Mouse (Mus musculus): ENCODE results near the gene Hist1h2ao. TPM values are rescaled to one million over a fixed set of nuclear protein-coding genes. Genes with fewer than 3 reads are reported as not detected.

Hist1h2ao gene
- polyA plus RNA-seq, 1 experiment from 2014 or later = not detected

GRCm38 (mm10) chr13:21855698-21856162 lies 45.5 kb downstream of the Hist1h2ao start:
- no peaks in the 10 kb centered on the region for H3K4me1 ChIP-seq (ENCODE audit: control insufficient read depth, insufficient read depth, low read length)
- no peaks in the 10 kb centered on the region for H3K27me3 ChIP-seq (replicated peaks; ENCODE audit: control insufficient read depth, insufficient read depth, low read length)
- no peaks in the 10 kb centered on the region for H3K36me3 ChIP-seq (ENCODE audit: control insufficient read depth, insufficient read depth, low read length)
- DNase-seq (ENCODE audit: low spot score) (peak; percentile 72), ATAC-seq (ENCODE audit: low read depth) (peak; percentile 53; the same call in 1 of the 2 replicates)
- peak overlapping the region; percentile 59 for H3K4me2 ChIP-seq (ENCODE audit: low read depth, low read length)
- H3K9ac ChIP-seq (ENCODE audit: low read depth, low read length) = peak overlapping the region; percentile 55
- H3K9me3 ChIP-seq (ENCODE audit: control insufficient read depth, low read length) = no peaks in the 10 kb centered on the region
- H3K27ac ChIP-seq (replicated peaks; ENCODE audit: low read depth, low read length) = no peak overlapping the region
- 3% methylated on average over 15 of the region's 15 CpGs for WGBS
- peak overlapping the region; percentile 44 for H3K4me3 ChIP-seq (ENCODE audit: low read depth, low read length)

Small RNAs within 50 kb of the gene (microRNA-seq; reads per million reads assigned to microRNA genes)
- gene Gm19658 (ENCODE audit: borderline number of aligned reads) (not detected), gene Gm44346 (ENCODE audit: borderline number of aligned reads) (not detected), gene Gm44466 (ENCODE audit: borderline number of aligned reads) (not detected)

Other genes starting within 250 kb of the Hist1h2ao start
- not detected in 2 replicates for gene Olfr1364, start 228.7 kb upstream of the Hist1h2ao start, polyA plus RNA-seq (2014; fragmentation: Nextera tagmentation; extraction: Ambion mirVana)
- gene Olfr1362, start 196.4 kb upstream of the Hist1h2ao start, polyA plus RNA-seq (2014; fragmentation: Nextera tagmentation; extraction: Ambion mirVana) = not detected in 2 replicates
- not detected in 2 replicates for gene Olfr11, start 167.9 kb upstream of the Hist1h2ao start, polyA plus RNA-seq (2014; fragmentation: Nextera tagmentation; extraction: Ambion mirVana)
- 0.12 and 0.25 TPM in 2 replicates for gene Olfr1361, start 147.1 kb upstream of the Hist1h2ao start, polyA plus RNA-seq (2014; fragmentation: Nextera tagmentation; extraction: Ambion mirVana)
- not detected in 2 replicates for gene Olfr1360, start 133.1 kb upstream of the Hist1h2ao start, polyA plus RNA-seq (2014; fragmentation: Nextera tagmentation; extraction: Ambion mirVana)
- 0.31 TPM in 1 of 2 replicates, not detected in the other for gene Olfr1359, start 112.4 kb upstream of the Hist1h2ao start, polyA plus RNA-seq (2014; fragmentation: Nextera tagmentation; extraction: Ambion mirVana)
- 1.4 and 1.8 TPM in 2 replicates for gene Hist1h2bl, start 94.3 kb upstream of the Hist1h2ao start, polyA plus RNA-seq (2014; fragmentation: Nextera tagmentation; extraction: Ambion mirVana)
- 10.8 and 14.8 TPM in 2 replicates for gene Hist1h2ai, start 94.0 kb upstream of the Hist1h2ao start, polyA plus RNA-seq (2014; fragmentation: Nextera tagmentation; extraction: Ambion mirVana)
- gene Hist1h3h, start 92.8 kb upstream of the Hist1h2ao start, polyA plus RNA-seq (2014; fragmentation: Nextera tagmentation; extraction: Ambion mirVana) = 9.5 and 9.6 TPM in 2 replicates
- 2.2 and 2.9 TPM in 2 replicates for gene Hist1h2bm, start 88.4 kb upstream of the Hist1h2ao start, polyA plus RNA-seq (2014; fragmentation: Nextera tagmentation; extraction: Ambion mirVana)
- 1.2 TPM in 2 replicates for gene Hist1h4j, start 75.4 kb upstream of the Hist1h2ao start, polyA plus RNA-seq (2014; fragmentation: Nextera tagmentation; extraction: Ambion mirVana)
- gene Hist1h4k, start 60.0 kb upstream of the Hist1h2ao start, polyA plus RNA-seq (2014; fragmentation: Nextera tagmentation; extraction: Ambion mirVana) = 3.8 and 6.2 TPM in 2 replicates
- 5.5 and 8.4 TPM in 2 replicates for gene Hist1h2ak, start 56.6 kb upstream of the Hist1h2ao start, polyA plus RNA-seq (2014; fragmentation: Nextera tagmentation; extraction: Ambion mirVana)
- gene Hist1h2bn, start 56.3 kb upstream of the Hist1h2ao start, polyA plus RNA-seq (2014; fragmentation: Nextera tagmentation; extraction: Ambion mirVana) = 3.5 and 4.1 TPM in 2 replicates
- gene Hist1h1b, start 29.8 kb upstream of the Hist1h2ao start, polyA plus RNA-seq (2014; fragmentation: Nextera tagmentation; extraction: Ambion mirVana) = 10.0 and 11.8 TPM in 2 replicates
- gene Hist1h3i, start 27.1 kb upstream of the Hist1h2ao start, polyA plus RNA-seq (2014; fragmentation: Nextera tagmentation; extraction: Ambion mirVana) = 127 and 141 TPM in 2 replicates
- 6.0 and 6.4 TPM in 2 replicates for gene Hist1h2an, start 23.2 kb upstream of the Hist1h2ao start, polyA plus RNA-seq (2014; fragmentation: Nextera tagmentation; extraction: Ambion mirVana)
- gene Hist1h2bp, start 23.0 kb upstream of the Hist1h2ao start, polyA plus RNA-seq (2014; fragmentation: Nextera tagmentation; extraction: Ambion mirVana) = 0.56 and 0.61 TPM in 2 replicates
- gene Hist1h2bq, start 268 bp upstream of the Hist1h2ao start, polyA plus RNA-seq (2014; fragmentation: Nextera tagmentation; extraction: Ambion mirVana) = 13.6 and 14.1 TPM in 2 replicates
- gene Hist1h4m, start 1.3 kb downstream of the Hist1h2ao start, polyA plus RNA-seq (2014; fragmentation: Nextera tagmentation; extraction: Ambion mirVana) = not detected in 2 replicates
- 14.1 and 16.4 TPM in 2 replicates for gene Hist1h4n, start 21.7 kb downstream of the Hist1h2ao start, polyA plus RNA-seq (2014; fragmentation: Nextera tagmentation; extraction: Ambion mirVana)
- 2,692 and 2,964 TPM in 2 replicates for gene Hist1h2ap, start 23.0 kb downstream of the Hist1h2ao start, polyA plus RNA-seq (2014; fragmentation: Nextera tagmentation; extraction: Ambion mirVana)
- 13.5 and 14.4 TPM in 2 replicates for gene Hist1h2br, start 23.3 kb downstream of the Hist1h2ao start, polyA plus RNA-seq (2014; fragmentation: Nextera tagmentation; extraction: Ambion mirVana)
- gene Zfp184, start 134.6 kb downstream of the Hist1h2ao start, polyA plus RNA-seq (2014; fragmentation: Nextera tagmentation; extraction: Ambion mirVana) = 7.6 and 8.9 TPM in 2 replicates
- 0.11 and 0.13 TPM in 2 replicates for gene Pom121l2, start 170.7 kb downstream of the Hist1h2ao start, polyA plus RNA-seq (2014; fragmentation: Nextera tagmentation; extraction: Ambion mirVana)
- 0.70 and 0.83 TPM in 2 replicates for gene Prss16, start 199.3 kb downstream of the Hist1h2ao start, polyA plus RNA-seq (2014; fragmentation: Nextera tagmentation; extraction: Ambion mirVana)
- gene Hist1h2ah, start 225.1 kb downstream of the Hist1h2ao start, polyA plus RNA-seq (2014; fragmentation: Nextera tagmentation; extraction: Ambion mirVana) = 13.1 TPM in 1 of 2 replicates, not detected in the other
- gene Hist1h2bk, start 225.4 kb downstream of the Hist1h2ao start, polyA plus RNA-seq (2014; fragmentation: Nextera tagmentation; extraction: Ambion mirVana) = 3.9 and 6.6 TPM in 2 replicates
- gene Hist1h4i, start 230.9 kb downstream of the Hist1h2ao start, polyA plus RNA-seq (2014; fragmentation: Nextera tagmentation; extraction: Ambion mirVana) = 11.8 and 13.3 TPM in 2 replicates
- 24.9 and 28.8 TPM in 2 replicates for gene Hist1h2ag, start 232.5 kb downstream of the Hist1h2ao start, polyA plus RNA-seq (2014; fragmentation: Nextera tagmentation; extraction: Ambion mirVana)
- gene Hist1h2bj, start 232.7 kb downstream of the Hist1h2ao start, polyA plus RNA-seq (2014; fragmentation: Nextera tagmentation; extraction: Ambion mirVana) = 3.4 and 7.4 TPM in 2 replicates